Mouse (Mus musculus): ENCODE measurements around the gene Syt12. TPM values are rescaled to one million over a fixed set of nuclear protein-coding genes. Genes with fewer than 3 reads are reported as not detected.
A peak's percentile ranks its signal among the peaks of the same experiment; 100 is the strongest.

Syt12 gene
- total and polyA plus RNA-seq, 3 experiments = not detected

DNA sequence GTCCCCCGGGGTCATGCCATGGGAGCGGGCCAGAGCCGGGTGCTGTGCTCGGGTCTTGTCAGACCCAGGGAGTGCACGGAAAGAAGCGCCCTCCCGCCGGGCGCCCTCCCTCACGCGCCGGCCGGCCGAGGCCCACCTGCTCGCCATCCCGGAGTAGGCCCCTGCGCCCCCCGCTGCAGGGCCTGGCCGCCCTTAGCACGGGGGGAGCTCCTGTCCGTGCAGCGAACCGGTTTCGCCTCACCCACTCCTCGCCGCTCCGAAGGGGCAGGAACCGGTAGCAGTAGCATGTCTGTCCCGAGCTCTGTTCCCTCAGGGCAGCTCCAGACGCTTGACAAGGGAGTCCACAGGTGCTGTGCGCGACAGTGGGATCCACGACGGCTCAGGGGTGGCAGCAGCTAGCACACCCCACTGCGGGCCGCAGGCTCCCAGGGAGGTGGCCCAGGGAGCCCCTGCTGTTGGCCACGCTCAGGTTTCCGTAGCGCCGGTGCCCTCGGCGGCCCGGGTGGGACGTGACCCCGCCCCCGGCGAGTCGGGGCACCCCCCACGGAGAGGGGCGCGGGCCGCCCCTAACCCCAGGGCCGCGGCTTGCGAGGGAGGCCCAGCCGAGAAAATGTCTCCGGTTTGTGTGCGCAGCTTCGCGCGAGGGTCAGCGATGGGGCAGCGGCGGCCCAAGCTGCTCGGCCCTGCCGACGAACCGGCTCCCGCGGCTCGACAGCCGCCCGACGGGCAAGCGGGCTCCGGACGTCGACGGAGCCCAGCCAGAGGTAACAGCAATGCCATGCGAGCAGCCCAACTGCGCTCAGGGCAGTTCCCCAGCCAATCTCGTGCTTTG, 79.2 kb downstream of the Syt12 start, which contains the start of gene Kdm2a (continued):
- TF ChIP-seq TAL1 (IDR thresholded peaks at IDR 0.05; ENCODE audit: low read length) (no peak), POLR2AphosphoS2 (IDR thresholded peaks at IDR 0.05; ENCODE audit: low read length) (no peak; the same call in 1 of the 2 replicates), USF1 (IDR thresholded peaks at IDR 0.05; ENCODE audit: low read depth, low read length) (no peak), ETS1 (IDR thresholded peaks at IDR 0.05; ENCODE audit: low read depth, low read length) (0 out of 2 replicates have a peak, but pooled peaks have one; percentile 15), MEF2A (IDR thresholded peaks at IDR 0.05; ENCODE audit: extremely low read depth, insufficient replicate concordance, low read depth, low read length, poor library complexity, severe bottlenecking) (no peak), ZC3H11A (IDR thresholded peaks at IDR 0.05; ENCODE audit: low read depth, low read length) (no peak), GATA1 (IDR thresholded peaks at IDR 0.05; ENCODE audit: low read depth, low read length) (no peak), USF2 (IDR thresholded peaks at IDR 0.05; ENCODE audit: borderline replicate concordance in 1 of 2, insufficient read depth in 1 of 2, low read depth in 1 of 2, low read length in 2 of 2) (no peak), BHLHE40 (IDR thresholded peaks at IDR 0.05; ENCODE audit: borderline replicate concordance, low read depth, low read length) (peak; percentile 9; the same call in 1 of the 2 replicates), CTCF (IDR thresholded peaks at IDR 0.05 in 2 of 3, conservative IDR thresholded peaks at IDR 0.05 in 1 of 3; ENCODE audit: control insufficient read depth in 1 of 3, insufficient read depth in 1 of 3, low read depth in 2 of 3, low read length in 3 of 3, poor library complexity in 1 of 3, severe bottlenecking in 1 of 3) (no peak), KAT2A (conservative IDR thresholded peaks at IDR 0.05; ENCODE audit: low read depth, low read length) (no peak), MYC (IDR thresholded peaks at IDR 0.05; ENCODE audit: low read depth, low read length) (0 out of 2 replicates have a peak, but pooled peaks have one; percentile 34), ZKSCAN1 (IDR thresholded peaks at IDR 0.05; ENCODE audit: low read depth, low read length) (no peak), POLR2AphosphoS5 (IDR thresholded peaks at IDR 0.05; ENCODE audit: borderline replicate concordance, low read depth, low read length) (no peak), NELFE (IDR thresholded peaks at IDR 0.05; ENCODE audit: low read depth, low read length) (peak; percentile 64), SMC3 (IDR thresholded peaks at IDR 0.05; ENCODE audit: low read depth, low read length) (no peak)

DNA sequence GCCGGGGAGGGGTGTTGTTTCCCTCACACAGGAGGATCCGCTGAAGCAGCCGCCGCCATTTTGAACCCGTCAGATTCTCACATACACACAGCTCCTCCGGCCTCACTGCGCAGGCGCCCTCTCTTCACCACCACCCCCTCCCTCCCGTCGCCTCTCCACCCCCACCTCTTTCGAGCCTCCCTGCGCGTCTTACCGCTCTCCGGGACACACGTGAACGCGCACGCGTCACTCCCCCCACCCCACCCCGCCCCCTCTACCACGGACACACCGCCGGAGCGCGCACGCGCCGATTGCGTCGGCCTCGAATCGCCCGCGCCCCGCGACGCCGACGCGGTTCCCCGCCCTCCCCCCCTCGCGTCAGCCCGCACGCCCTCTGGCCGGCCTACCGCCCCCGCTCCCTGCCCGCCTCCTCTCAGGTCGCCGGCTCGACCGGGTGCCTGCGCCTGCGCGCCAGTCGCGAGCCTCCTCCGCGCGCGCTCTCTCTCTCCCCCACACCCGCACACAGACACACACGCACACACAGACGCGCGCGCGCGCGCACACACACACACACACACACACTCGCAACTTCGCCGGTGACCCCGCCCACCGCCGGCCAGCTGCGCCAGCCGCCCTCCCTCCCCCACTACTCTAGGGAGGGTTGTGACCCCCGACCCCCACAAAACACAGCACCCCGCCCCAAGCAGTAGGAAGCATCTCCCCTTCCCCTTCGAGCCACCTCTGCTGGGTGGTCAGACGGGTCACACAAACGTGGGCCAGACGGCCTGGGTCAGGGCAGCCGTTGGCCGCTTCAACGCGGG, 80.0 kb downstream of the Syt12 start:
- DNase-seq (ENCODE audit: low read depth, low spot score) = peak; percentile 99
- Histone ChIP-seq H3K9me3 (replicated peaks; ENCODE audit: insufficient read depth, low read length) (no peaks in the 10 kb centered on the region), H3K4me1 (ENCODE audit: control insufficient read depth in 1 of 2, insufficient read depth in 2 of 2, low read length in 2 of 2) (peaks cover 8 to 16% of the 10 kb centered on the region in 2 experiments), H3K27ac (ENCODE audit: control insufficient read depth, low read depth, low read length) (peak overlapping the region; percentile 97), H3K4me3 (ENCODE audit: control insufficient read depth in 1 of 2, insufficient read depth in 1 of 2, low read depth in 2 of 2, low read length in 2 of 2) (peak overlapping the region; percentile 93 to 96), H3K79me2 (ENCODE audit: control insufficient read depth, insufficient read depth, low read length, poor library complexity) (peaks cover 42% of the 10 kb centered on the region), H3K36me3 (ENCODE audit: control insufficient read depth in 1 of 2, insufficient read depth in 2 of 2, low read length in 2 of 2) (peaks cover 5 to 33% of the 10 kb centered on the region in 2 experiments; a peak in 3 of 4 replicates), H3K27me3 (ENCODE audit: control insufficient read depth in 1 of 2, insufficient read depth in 2 of 2, low read length in 2 of 2) (no peaks in the 10 kb centered on the region), H3K9ac (ENCODE audit: control insufficient read depth, low read depth, low read length, poor library complexity, severe bottlenecking) (peak overlapping the region; percentile 97)
- TF ChIP-seq EP300 (IDR thresholded peaks at IDR 0.05; ENCODE audit: low read depth in 1 of 2, low read length in 2 of 2) (no peak), MAZ (IDR thresholded peaks at IDR 0.05; ENCODE audit: low read depth, low read length) (peak; percentile 96), USF2 (IDR thresholded peaks at IDR 0.05; ENCODE audit: borderline replicate concordance in 1 of 2, insufficient read depth in 1 of 2, low read depth in 1 of 2, low read length in 2 of 2) (no peak), USF1 (IDR thresholded peaks at IDR 0.05; ENCODE audit: low read depth, low read length) (peak; percentile 35; the same call in 1 of the 2 replicates), POLR2A (IDR thresholded peaks at IDR 0.05; ENCODE audit: control insufficient read depth in 1 of 2, insufficient read depth in 1 of 2, low read depth in 1 of 2, low read length in 2 of 2, poor library complexity in 1 of 2) (peak in 1 of 2 experiments; percentile 42; a peak in 2 of 4 replicates), GABPA (IDR thresholded peaks at IDR 0.05; ENCODE audit: low read depth, low read length) (0 out of 2 replicates have a peak, but pooled peaks have one; percentile 11), KAT2A (conservative IDR thresholded peaks at IDR 0.05; ENCODE audit: low read depth, low read length) (no peak), HCFC1 (IDR thresholded peaks at IDR 0.05; ENCODE audit: low read depth, low read length) (peak; percentile 63), ETS1 (IDR thresholded peaks at IDR 0.05; ENCODE audit: low read depth, low read length) (peak; percentile 46; the same call in 1 of the 2 replicates), JUND (IDR thresholded peaks at IDR 0.05; ENCODE audit: low read depth, low read length) (no peak), ELF1 (IDR thresholded peaks at IDR 0.05; ENCODE audit: low read depth, low read length) (0 out of 2 replicates have a peak, but pooled peaks have one; percentile 34), SIN3A (IDR thresholded peaks at IDR 0.05; ENCODE audit: low read length) (peak; percentile 69), TCF12 (IDR thresholded peaks at IDR 0.05; ENCODE audit: low read depth, low read length) (peak; percentile 43), NRF1 (IDR thresholded peaks at IDR 0.05; ENCODE audit: insufficient read depth, low read depth, low read length, poor library complexity, severe bottlenecking) (peak; percentile 74), NELFE (IDR thresholded peaks at IDR 0.05; ENCODE audit: low read depth, low read length) (peak; percentile 62), ZMIZ1 (IDR thresholded peaks at IDR 0.05; ENCODE audit: low read depth, low read length) (peak; percentile 27; the same call in 1 of the 2 replicates), POLR2AphosphoS2 (IDR thresholded peaks at IDR 0.05; ENCODE audit: low read length) (peak; percentile 63; the same call in 1 of the 2 replicates)
